ENCODE assay signal across 10 mouse cellular contexts in genomic region chr12:36471411-36471810, GRCm38 (mm10).
"Had no signal": no experiment of that assay in that cellular context is flagged by ENCODE, and none has a peak within 500 bp of the region (broad histone marks: within the 10 kb centered on the region; RNA-seq: fewer than 3 reads in every experiment).

No protein-coding gene starts in this region.

- DNase-seq: kidney, adult 2 months; kidney, postnatal 25 days; liver, embryonic 13.5 days; lung, adult 2 months; lung, postnatal 14 days; lung, postnatal 4 days; midbrain, embryonic 14.5 days; right cerebral cortex, postnatal 4 days; thymus, postnatal 25 days had no signal

- ATAC-seq: intestine, postnatal 0 days had no signal
